ENCODE assay signal across 32 mouse cellular contexts in genomic region chr6:50658018-50658417, GRCm38 (mm10). TPM values are rescaled to one million over a fixed set of nuclear protein-coding genes. Genes with fewer than 3 reads are reported as not detected.
DNase-seq lines count a peak whose midpoint lies in the region; ATAC-seq and TF ChIP-seq lines count a peak whose summit lies in the region.
"Had no signal": no experiment of that assay in that cellular context is flagged by ENCODE, and none has a peak within 500 bp of the region (broad histone marks: within the 10 kb centered on the region; RNA-seq: fewer than 3 reads in every experiment).

No protein-coding gene starts in this region.

- WGBS in forebrain, embryonic 14.5 days: 70% methylated on average over 5 of the region's 5 CpGs
- WGBS in forebrain, embryonic 12.5 days: 83% methylated on average over 5 of the region's 5 CpGs
- 76% methylated on average over 5 of the region's 5 CpGs for WGBS in heart, adult 2 months

- no peak for TF ChIP-seq CTCF in heart, adult 2 months (IDR thresholded peaks at IDR 0.05)

- H3K36me3 ChIP-seq in forebrain, embryonic 14.5 days (ENCODE audit: control insufficient read depth, insufficient read depth, low read length): no peaks in the 10 kb centered on the region
- H3K36me3 ChIP-seq in forebrain, embryonic 12.5 days (replicated peaks): no peaks in the 10 kb centered on the region
- H3K36me3 ChIP-seq in heart, adult 2 months (ENCODE audit: control insufficient read depth, insufficient read depth, low read length): no peaks in the 10 kb centered on the region
- H3K36me3 ChIP-seq: embryonic facial prominence, embryonic 10.5 days; embryonic facial prominence, embryonic 13.5 days; heart, embryonic 10.5 days; heart, embryonic 13.5 days had no signal

- no peaks in the 10 kb centered on the region for H3K9me3 ChIP-seq in forebrain, embryonic 14.5 days (replicated peaks; ENCODE audit: control insufficient read depth, low read length)
- no peaks in the 10 kb centered on the region for H3K9me3 ChIP-seq in forebrain, embryonic 12.5 days
- H3K9me3 ChIP-seq: embryonic facial prominence, embryonic 10.5 days; embryonic facial prominence, embryonic 13.5 days; heart, embryonic 10.5 days; heart, embryonic 13.5 days had no signal

- no peak overlapping the region for H3K9ac ChIP-seq in forebrain, embryonic 14.5 days (ENCODE audit: low read length)
- no peak overlapping the region for H3K9ac ChIP-seq in forebrain, embryonic 12.5 days
- no peak overlapping the region for H3K9ac ChIP-seq in heart, adult 2 months (ENCODE audit: low read depth, low read length)
- H3K9ac ChIP-seq: embryonic facial prominence, embryonic 13.5 days; heart, embryonic 13.5 days; hindbrain, embryonic 14.5 days had no signal

- no peak overlapping the region for H3K4me2 ChIP-seq in forebrain, embryonic 14.5 days (ENCODE audit: low read length)
- H3K4me2 ChIP-seq in forebrain, embryonic 12.5 days: no peak overlapping the region
- H3K4me2 ChIP-seq: embryonic facial prominence, embryonic 13.5 days; heart, embryonic 13.5 days; hindbrain, embryonic 14.5 days had no signal

- H3K27ac ChIP-seq in forebrain, embryonic 14.5 days (ENCODE audit: low read depth, low read length): no peak overlapping the region
- no peak overlapping the region for H3K27ac ChIP-seq in forebrain, embryonic 12.5 days
- no peak overlapping the region for H3K27ac ChIP-seq in heart, adult 2 months
- H3K27ac ChIP-seq: embryonic facial prominence, embryonic 10.5 days; heart, embryonic 10.5 days; heart, embryonic 13.5 days; hindbrain, embryonic 14.5 days; hindbrain, postnatal 0 days had no signal

- TF ChIP-seq POLR2A in heart, adult 2 months (IDR thresholded peaks at IDR 0.05; ENCODE audit: insufficient read depth, low read depth, low read length): no peak

- no peak for ATAC-seq in forebrain, embryonic 14.5 days
- no peak for ATAC-seq in forebrain, embryonic 12.5 days (ENCODE audit: low FRiP score)
- ATAC-seq: activated CD4-positive, CD25-positive, alpha-beta regulatory T cell, adult 4 months; hindbrain, postnatal 0 days; inflammation-experienced regulatory T-cells, adult 6 months; intestine, embryonic 16.5 days had no signal

- intact Hi-C loops in heart, adult 2 months (cut with DNase I): no loop called here

- no peaks in the 10 kb centered on the region for H3K79me2 ChIP-seq in heart, adult 2 months (replicated peaks; ENCODE audit: control insufficient read depth, insufficient read depth, low read length)

- H3K4me1 ChIP-seq in forebrain, embryonic 14.5 days (ENCODE audit: control insufficient read depth, insufficient read depth, low read length): 0 out of 2 replicates have a peak, but pooled peaks cover 4% of the 10 kb centered on the region
- 0 out of 2 replicates have a peak, but pooled peaks cover 5% of the 10 kb centered on the region for H3K4me1 ChIP-seq in forebrain, embryonic 12.5 days
- no peaks in the 10 kb centered on the region for H3K4me1 ChIP-seq in heart, adult 2 months (ENCODE audit: control insufficient read depth, insufficient read depth, low read length)
- H3K4me1 ChIP-seq: embryonic facial prominence, embryonic 10.5 days; heart, embryonic 10.5 days had no signal

- no peaks in the 10 kb centered on the region for H3K27me3 ChIP-seq in forebrain, embryonic 14.5 days (replicated peaks; ENCODE audit: control insufficient read depth, insufficient read depth, low read length)
- H3K27me3 ChIP-seq in forebrain, embryonic 12.5 days: peaks cover 6% of the 10 kb centered on the region; the same call in 1 of the 2 replicates
- H3K27me3 ChIP-seq in heart, adult 2 months (ENCODE audit: control insufficient read depth, insufficient read depth, low read length): no peaks in the 10 kb centered on the region
- H3K27me3 ChIP-seq: embryonic facial prominence, embryonic 13.5 days; heart, embryonic 13.5 days had no signal

- no peak overlapping the region for H3K4me3 ChIP-seq in forebrain, embryonic 14.5 days (ENCODE audit: low read depth, low read length)
- H3K4me3 ChIP-seq in forebrain, embryonic 12.5 days (replicated peaks): no peak overlapping the region
- no peak overlapping the region for H3K4me3 ChIP-seq in heart, adult 2 months
- H3K4me3 ChIP-seq: embryonic facial prominence, embryonic 10.5 days; embryonic facial prominence, embryonic 13.5 days; erythroblast, embryonic 14.5 days; heart, embryonic 10.5 days; heart, embryonic 13.5 days had no signal

- no peak for TF ChIP-seq EP300 in heart, adult 2 months (IDR thresholded peaks at IDR 0.05; ENCODE audit: insufficient read depth, low read depth, low read length)

- peak; percentile 55 for DNase-seq in cerebellum, adult 9-10 months
- no peak for DNase-seq in cerebellum, adult 9-11 months
- DNase-seq in forebrain, embryonic 14.5 days (ENCODE audit: low spot score): peak; percentile 46
- peak; percentile 62 for DNase-seq in brain, adult 2 months (ENCODE audit: low read depth, low spot score)
- DNase-seq in heart, adult 2 months: no peak
- DNase-seq: adrenal gland, adult 8-10 months; adrenal gland, postnatal 25 days; cerebellum, adult 11-12 months; embryo, embryonic 11 days; gastrocnemius, postnatal 25 days; heart, adult 18-20 months; heart, postnatal 14 days; heart, postnatal 4 days; kidney, adult 18-20 months; kidney, adult 9 months had no signal

RNA-seq across cellular contexts. Expression of gene Npvf, which starts 3.8 kb away (rescaled TPM):
- 0.74 TPM in 2 replicates for polyA plus RNA-seq in forebrain, embryonic 14.5 days (2014; fragmentation: Nextera tagmentation; extraction: Ambion mirVana)
- polyA plus RNA-seq in forebrain, embryonic 12.5 days (2016; fragmentation: Nextera tagmentation; extraction: Ambion mirVana): not detected in 2 replicates
- not detected for total RNA-seq in heart, adult 2 months (2021)
- polyA plus RNA-seq in heart, adult 2 months (2012; rRNA removed): not detected in 2 replicates
- total RNA-seq: adrenal gland, adult 8-10 months; adrenal gland, postnatal 25 days; ES-E14; gastrocnemius, adult 8-10 months; gastrocnemius, postnatal 25 days; heart, adult 18-20 months; heart, postnatal 14 days; hindbrain, postnatal 0 days had no signal
- polyA plus RNA-seq: activated CD4-positive, CD25-positive, alpha-beta regulatory T cell, adult 4 months; cortical plate, adult 2 months; embryonic facial prominence, embryonic 10.5 days; embryonic facial prominence, embryonic 13.5 days; erythroblast, embryonic 14.5 days; gonadal fat pad, adult 2 months; heart, embryonic 13.5 days; heart, embryonic 16.5 days; hindbrain, embryonic 11.5 days; hindbrain, postnatal 0 days; inflammation-experienced regulatory T-cells, adult 6 months; intestine, embryonic 16.5 days had no signal

Comparison
In these comparisons a context has a peak if more than half of its experiments do, and no peak if none do; other contexts are left out.
1. DNase-seq: peak in cerebellum, adult 9-10 months (single experiment), forebrain, embryonic 14.5 days (single experiment) and brain, adult 2 months (single experiment); none in cerebellum, adult 9-11 months (single experiment) and heart, adult 2 months (0 of 2).